Comparison of ENCODE assay signal across 26 mouse cellular contexts in genomic region chr17:79848385-79848784, GRCm38 (mm10). TPM values are rescaled to one million over a fixed set of nuclear protein-coding genes. Genes with fewer than 3 reads are reported as not detected.
DNase-seq lines count a peak whose midpoint lies in the region; ATAC-seq and TF ChIP-seq lines count a peak whose summit lies in the region.
"Had no signal": no experiment of that assay in that cellular context is flagged by ENCODE, and none has a peak within 500 bp of the region (broad histone marks: within the 10 kb centered on the region; RNA-seq: fewer than 3 reads in every experiment).

No protein-coding gene starts in this region.

- H3K4me1 ChIP-seq in kidney, postnatal 0 days (replicated peaks; ENCODE audit: insufficient read depth, low read length) = no peaks in the 10 kb centered on the region
- H3K4me1 ChIP-seq in kidney, embryonic 15.5 days = no peaks in the 10 kb centered on the region
- H3K4me1 ChIP-seq in midbrain, embryonic 11.5 days (ENCODE audit: control insufficient read depth, insufficient read depth, low read length) = no peaks in the 10 kb centered on the region
- H3K4me1 ChIP-seq in midbrain, postnatal 0 days (ENCODE audit: insufficient read depth, low read length) = no peaks in the 10 kb centered on the region
- H3K4me1 ChIP-seq in embryonic fibroblast, embryonic 13.5 days (ENCODE audit: control insufficient read depth, insufficient read depth, low read length) = no peaks in the 10 kb centered on the region
- no peaks in the 10 kb centered on the region for H3K4me1 ChIP-seq in limb, embryonic 15.5 days
- H3K4me1 ChIP-seq: hindbrain, embryonic 12.5 days; intestine, embryonic 15.5 days had no signal

- H3K9me3 ChIP-seq in kidney, postnatal 0 days (replicated peaks; ENCODE audit: low read length) = no peaks in the 10 kb centered on the region
- H3K9me3 ChIP-seq in kidney, embryonic 15.5 days (replicated peaks) = no peaks in the 10 kb centered on the region
- no peaks in the 10 kb centered on the region for H3K9me3 ChIP-seq in midbrain, embryonic 11.5 days (ENCODE audit: control insufficient read depth, low read length)
- H3K9me3 ChIP-seq in midbrain, postnatal 0 days (ENCODE audit: low read length) = no peaks in the 10 kb centered on the region
- no peaks in the 10 kb centered on the region for H3K9me3 ChIP-seq in limb, embryonic 15.5 days
- H3K9me3 ChIP-seq: G1E; hindbrain, embryonic 12.5 days; intestine, embryonic 15.5 days had no signal

- no peak overlapping the region for H3K4me3 ChIP-seq in kidney, postnatal 0 days (replicated peaks; ENCODE audit: low read depth, low read length)
- no peak overlapping the region for H3K4me3 ChIP-seq in kidney, embryonic 15.5 days (replicated peaks)
- no peak overlapping the region for H3K4me3 ChIP-seq in midbrain, embryonic 11.5 days (ENCODE audit: low read depth, low read length)
- H3K4me3 ChIP-seq in midbrain, postnatal 0 days (ENCODE audit: low read depth, low read length) = no peak overlapping the region
- no peak overlapping the region for H3K4me3 ChIP-seq in embryonic fibroblast, embryonic 13.5 days (ENCODE audit: insufficient read depth, low read length)
- H3K4me3 ChIP-seq in limb, embryonic 15.5 days = no peak overlapping the region
- H3K4me3 ChIP-seq: gastrocnemius, adult 2 months; hindbrain, embryonic 12.5 days; intestine, embryonic 15.5 days had no signal

- 72% methylated on average over 5 of the region's 5 CpGs for WGBS in kidney, postnatal 0 days
- 79% methylated on average over 5 of the region's 5 CpGs for WGBS in kidney, embryonic 15.5 days
- 94% methylated on average over 5 of the region's 5 CpGs for WGBS in midbrain, embryonic 11.5 days
- WGBS in midbrain, postnatal 0 days = 91% methylated on average over 5 of the region's 5 CpGs
- WGBS in limb, embryonic 15.5 days = 45% methylated on average over 5 of the region's 5 CpGs

- no peak overlapping the region for H3K9ac ChIP-seq in kidney, postnatal 0 days (ENCODE audit: low read depth, low read length)
- no peak overlapping the region for H3K9ac ChIP-seq in kidney, embryonic 15.5 days
- no peak overlapping the region for H3K9ac ChIP-seq in midbrain, embryonic 11.5 days (ENCODE audit: low read length)
- H3K9ac ChIP-seq in midbrain, postnatal 0 days (replicated peaks; ENCODE audit: low read length, poor library complexity, severe bottlenecking) = no peak overlapping the region
- H3K9ac ChIP-seq in limb, embryonic 15.5 days = no peak overlapping the region
- H3K9ac ChIP-seq: forebrain, postnatal 0 days; hindbrain, embryonic 12.5 days; intestine, embryonic 15.5 days had no signal

- TF ChIP-seq POLR2A in embryonic fibroblast, embryonic 13.5 days (IDR thresholded peaks at IDR 0.05; ENCODE audit: low read depth, low read length) = no peak

- no peak overlapping the region for H3K4me2 ChIP-seq in kidney, postnatal 0 days (ENCODE audit: low read length)
- no peak overlapping the region for H3K4me2 ChIP-seq in kidney, embryonic 15.5 days
- no peak overlapping the region for H3K4me2 ChIP-seq in midbrain, embryonic 11.5 days
- H3K4me2 ChIP-seq in midbrain, postnatal 0 days (ENCODE audit: low read depth, low read length, poor library complexity, severe bottlenecking) = no peak overlapping the region
- no peak overlapping the region for H3K4me2 ChIP-seq in limb, embryonic 15.5 days
- H3K4me2 ChIP-seq: heart, embryonic 11.5 days; hindbrain, embryonic 12.5 days; intestine, embryonic 15.5 days had no signal

- no peak overlapping the region for H3K27ac ChIP-seq in kidney, postnatal 0 days
- no peak overlapping the region for H3K27ac ChIP-seq in kidney, embryonic 15.5 days
- H3K27ac ChIP-seq in midbrain, embryonic 11.5 days (ENCODE audit: low read depth, low read length) = no peak overlapping the region
- H3K27ac ChIP-seq in midbrain, postnatal 0 days (ENCODE audit: low read depth, low read length) = no peak overlapping the region
- H3K27ac ChIP-seq in embryonic fibroblast, embryonic 13.5 days (ENCODE audit: insufficient read depth, low read length) = peak overlapping the region; percentile 40
- no peak overlapping the region for H3K27ac ChIP-seq in limb, embryonic 15.5 days
- H3K27ac ChIP-seq: gastrocnemius, adult 2 months; hindbrain, embryonic 12.5 days; intestine, embryonic 15.5 days had no signal

- TF ChIP-seq CTCF in kidney, postnatal 0 days (IDR thresholded peaks at IDR 0.05; ENCODE audit: low read depth) = no peak
- no peak for TF ChIP-seq CTCF in midbrain, postnatal 0 days (IDR thresholded peaks at IDR 0.05)
- no peak for TF ChIP-seq CTCF in embryonic fibroblast, embryonic 13.5 days (IDR thresholded peaks at IDR 0.05; ENCODE audit: borderline replicate concordance, insufficient read depth, low read length)

- ATAC-seq in kidney, postnatal 0 days (replicated peaks; ENCODE audit: low FRiP score, low read depth) = no peak
- ATAC-seq in kidney, embryonic 15.5 days (replicated peaks; ENCODE audit: low FRiP score) = no peak
- no peak for ATAC-seq in midbrain, embryonic 11.5 days (ENCODE audit: low FRiP score)
- no peak for ATAC-seq in midbrain, postnatal 0 days (ENCODE audit: low FRiP score)
- ATAC-seq in limb, embryonic 15.5 days (ENCODE audit: insufficient number of reproducible peaks, low FRiP score, low TSS enrichment, low read depth) = peak; percentile 78; the same call in 1 of the 2 replicates
- ATAC-seq: activated CD4-positive, CD25-positive, alpha-beta regulatory T cell, adult 4 months; forebrain, embryonic 14.5 days; forebrain, postnatal 0 days; hindbrain, embryonic 16.5 days; intestine, embryonic 15.5 days had no signal

- DNase-seq in kidney, postnatal 0 days (ENCODE audit: low spot score) = peak; percentile 73
- DNase-seq in midbrain, embryonic 11.5 days (ENCODE audit: low spot score, missing footprints) = peak; percentile 56
- no peak for DNase-seq in midbrain, postnatal 0 days (ENCODE audit: low spot score)
- no peak for DNase-seq in adrenal gland, postnatal 4 days (ENCODE audit: low spot score in 2 of 2)
- no peak for DNase-seq in spleen, adult 18-20 months
- DNase-seq: adrenal gland, postnatal 14 days; B cell, adult 2 months; cerebellum, adult 11-12 months; cerebellum, adult 8-10 months; cerebellum, postnatal 10 days; cerebellum, postnatal 36 days; embryo, embryonic 11 days; forebrain, postnatal 0 days; gastrocnemius, adult 2 months; gastrocnemius, postnatal 14 days had no signal

- peaks cover 14% of the 10 kb centered on the region for H3K36me3 ChIP-seq in kidney, postnatal 0 days (ENCODE audit: insufficient read depth, low read length)
- H3K36me3 ChIP-seq in kidney, embryonic 15.5 days = peaks cover 49% of the 10 kb centered on the region
- H3K36me3 ChIP-seq in midbrain, embryonic 11.5 days (ENCODE audit: control insufficient read depth, insufficient read depth, low read length) = 0 out of 2 replicates have a peak, but pooled peaks cover 6% of the 10 kb centered on the region
- peaks cover 14% of the 10 kb centered on the region for H3K36me3 ChIP-seq in midbrain, postnatal 0 days (ENCODE audit: insufficient read depth, low read length)
- peaks cover 24% of the 10 kb centered on the region for H3K36me3 ChIP-seq in limb, embryonic 15.5 days

- H3K27me3 ChIP-seq in kidney, postnatal 0 days (ENCODE audit: insufficient read depth, low read length) = no peaks in the 10 kb centered on the region
- no peaks in the 10 kb centered on the region for H3K27me3 ChIP-seq in kidney, embryonic 15.5 days
- no peaks in the 10 kb centered on the region for H3K27me3 ChIP-seq in midbrain, embryonic 11.5 days (ENCODE audit: control insufficient read depth, insufficient read depth, low read length)
- H3K27me3 ChIP-seq in midbrain, postnatal 0 days (ENCODE audit: insufficient read depth, low read length) = no peaks in the 10 kb centered on the region
- H3K27me3 ChIP-seq in limb, embryonic 15.5 days = peaks cover 2% of the 10 kb centered on the region; the same call in 1 of the 2 replicates
- H3K27me3 ChIP-seq: CH12.LX; hindbrain, embryonic 12.5 days; intestine, embryonic 15.5 days had no signal

RNA-seq across cellular contexts. Expression of gene Atl2, which starts 47.5 kb away (rescaled TPM):
- polyA plus RNA-seq in kidney, postnatal 0 days (2015; fragmentation: Nextera tagmentation; extraction: Ambion mirVana) = 28.2 and 30.7 TPM in 2 replicates
- polyA plus RNA-seq in kidney, embryonic 15.5 days (2015; fragmentation: Nextera tagmentation; extraction: Ambion mirVana) = 38.5 and 39.6 TPM in 2 replicates
- 40.9 and 44.3 TPM in 2 replicates for polyA plus RNA-seq in midbrain, embryonic 11.5 days (2014; fragmentation: Nextera tagmentation; extraction: Ambion mirVana)
- total RNA-seq in midbrain, postnatal 0 days (2014; rRNA removed) = 31.0 and 39.0 TPM in 2 replicates
- polyA plus RNA-seq in midbrain, postnatal 0 days (2015; fragmentation: Nextera tagmentation; extraction: Ambion mirVana) = 29.4 and 30.5 TPM in 2 replicates
- 31.1 and 38.9 TPM in 2 replicates for polyA plus RNA-seq in embryonic fibroblast, embryonic 13.5 days (2011; ENCODE audit: insufficient read length, low read depth, missing spikeins)
- polyA plus RNA-seq in limb, embryonic 15.5 days (2015; fragmentation: Nextera tagmentation; extraction: Ambion mirVana) = 31.7 and 33.0 TPM in 2 replicates
- 10 to 100 TPM; 42.0 to 42.6 TPM for total RNA-seq in adrenal gland, postnatal 4 days (2021)

Comparison
In these comparisons a context has a peak if more than half of its experiments do, and no peak if none do; other contexts are left out.
1. DNase-seq: peak in kidney, postnatal 0 days (single experiment) and midbrain, embryonic 11.5 days (single experiment); none in midbrain, postnatal 0 days (single experiment), adrenal gland, postnatal 4 days (0 of 2) and spleen, adult 18-20 months (0 of 2).